Mouse (Mus musculus): Measurements from ENCODE around the gene Trim10.

The Trim10 gene

DNA sequence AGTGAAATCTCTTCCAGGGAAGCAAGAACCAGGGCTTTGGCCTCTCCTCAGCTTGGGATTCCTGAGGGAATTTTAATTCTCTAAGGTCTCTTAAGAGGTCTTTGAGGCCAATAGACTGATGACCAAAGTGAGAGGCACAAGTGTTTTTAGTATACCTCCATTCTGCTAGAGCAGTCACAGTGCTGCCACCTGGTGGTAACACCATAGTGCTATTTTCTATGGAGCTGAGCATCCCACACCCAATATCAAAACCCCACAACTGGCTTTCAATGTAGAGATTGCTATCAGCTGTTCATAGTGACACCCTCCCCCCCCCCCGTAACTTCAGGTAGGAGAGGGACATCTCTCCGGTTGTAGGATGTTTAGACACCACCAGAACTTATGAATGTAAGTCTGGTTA is 44.7 kb downstream of the Trim10 start:
- peak; percentile 48 for DNase-seq (ENCODE audit: low spot score)

DNA sequence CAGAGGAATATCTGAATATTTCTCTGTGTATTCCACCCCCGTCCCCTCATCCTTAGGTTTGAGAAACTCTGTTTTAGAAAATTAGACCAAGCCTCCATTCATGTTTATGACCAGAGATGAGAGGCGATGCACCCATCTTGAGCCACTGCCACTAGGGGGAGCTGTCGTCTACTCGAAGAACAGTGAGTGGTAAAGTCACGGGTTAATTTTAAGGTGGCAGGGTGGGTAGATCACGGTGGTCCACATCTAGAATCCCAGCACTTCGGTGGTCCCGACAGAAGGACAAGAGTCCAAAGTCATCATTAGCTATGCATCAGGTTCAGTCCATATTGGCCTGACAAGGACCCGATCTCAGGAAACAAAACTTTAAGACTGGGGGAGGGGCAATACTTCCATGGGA is 45.7 kb downstream of the Trim10 start:
- peak; percentile 32 for DNase-seq (ENCODE audit: low spot score)

DNA sequence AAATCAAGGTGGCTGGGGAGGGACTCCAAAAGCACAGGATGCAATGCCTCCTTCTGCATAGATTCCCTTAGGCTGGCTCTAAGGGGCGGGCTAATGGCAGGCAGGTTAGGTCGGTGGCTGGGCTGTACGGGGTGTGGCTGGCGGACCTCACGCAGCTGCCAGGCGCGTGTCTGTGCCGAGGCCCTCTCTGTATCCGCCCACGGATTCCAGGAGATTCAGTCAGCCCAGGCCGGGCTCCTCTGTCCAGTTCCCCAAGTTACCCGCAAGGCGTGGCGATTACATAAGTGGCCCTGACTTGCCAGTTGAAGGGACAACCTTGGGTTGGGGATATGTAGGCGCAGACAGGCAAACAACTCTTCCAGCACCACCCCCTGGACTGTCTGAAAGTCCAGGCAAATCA is 50.9 kb downstream of the Trim10 start:
- no peak for DNase-seq (ENCODE audit: low spot score)

DNA sequence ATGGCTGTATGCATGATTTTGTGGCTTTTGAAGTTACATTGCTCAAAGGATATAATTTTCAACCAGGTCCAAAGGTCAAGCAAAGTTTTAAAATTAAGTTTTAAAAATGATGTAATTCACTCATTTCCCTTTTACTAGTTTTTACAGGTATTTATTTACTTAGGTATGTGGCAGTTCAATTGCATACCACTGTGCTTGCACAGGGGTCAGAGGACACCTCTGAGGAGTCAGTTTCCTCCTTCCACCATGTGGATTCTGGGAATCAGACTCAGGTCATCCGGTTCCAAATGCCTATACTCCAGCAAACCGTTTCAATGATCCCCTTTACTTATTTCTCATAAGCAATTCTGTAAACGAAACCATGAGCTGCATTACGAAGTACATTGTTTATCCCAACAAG is 53.3 kb downstream of the Trim10 start:
- DNase-seq (ENCODE audit: low spot score) = no peak

DNA sequence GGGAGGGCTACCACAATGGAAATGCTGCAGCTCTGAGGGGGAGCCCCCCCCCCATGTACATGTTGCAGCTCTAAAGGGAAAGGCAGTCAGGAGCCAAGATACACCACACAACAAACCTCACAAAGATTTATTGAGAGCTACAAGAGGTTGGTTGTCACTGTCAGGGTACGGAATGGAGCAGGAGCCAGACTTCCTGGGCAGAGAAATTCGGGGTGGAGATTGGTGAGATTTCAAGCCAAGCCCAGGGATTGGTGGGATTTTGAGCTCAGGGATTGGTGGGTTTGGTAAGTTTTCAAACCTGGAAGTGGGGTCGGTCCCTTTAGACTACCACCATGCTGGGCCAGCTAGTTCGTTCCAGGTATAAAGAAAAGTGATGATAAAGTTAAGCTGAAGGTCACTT is 54.1 kb downstream of the Trim10 start:
- no peak for DNase-seq (ENCODE audit: low spot score)

Measured in testis, postnatal 14 days (tissue).